Mouse (Mus musculus): ENCODE measurements around the gene Olfr1280. TPM values are rescaled to one million over a fixed set of nuclear protein-coding genes. Genes with fewer than 3 reads are reported as not detected.

Gene Olfr1280
- total and polyA plus RNA-seq, 3 experiments = 0.22 TPM; not detected in 2

- TF ChIP-seq POLR2AphosphoS5 (IDR thresholded peaks at IDR 0.05; ENCODE audit: insufficient replicate concordance, low read depth, low read length) = no peak
- TF ChIP-seq GATA2 (IDR thresholded peaks at IDR 0.05; ENCODE audit: borderline replicate concordance, low read depth, low read length) = no peak
- TF ChIP-seq GATA1 (IDR thresholded peaks at IDR 0.05; ENCODE audit: borderline replicate concordance, low read length) = no peak
- TF ChIP-seq CTCF (IDR thresholded peaks at IDR 0.05; ENCODE audit: low read depth, low read length) = no peak
- no peak for TF ChIP-seq TAL1 (conservative IDR thresholded peaks at IDR 0.05; ENCODE audit: low read depth, low read length)
- H3K4me3 ChIP-seq (ENCODE audit: low read depth, low read length) = no peak within 1 kb of the TSS
- H3K9me3 ChIP-seq (replicated peaks) = no peaks in the 10 kb centered on the region
- H3K36me3 ChIP-seq (replicated peaks) = no peaks in the 10 kb centered on the region
- ATAC-seq (ENCODE audit: extremely low read depth, insufficient number of reproducible peaks, low FRiP score, poor library complexity, severe bottlenecking) (no peak), DNase-seq (ENCODE audit: low spot score) (no peak)
- H3K27me3 ChIP-seq (ENCODE audit: insufficient read depth, low read length) = no peaks in the 10 kb centered on the region
- no peaks in the 10 kb centered on the region for H3K4me1 ChIP-seq (ENCODE audit: insufficient read depth, low read depth, low read length)
Observed at GRCm38 (mm10) chr2:111335976-111336375, 22.2 kb downstream of the Olfr1280 start, which contains the start of gene Olfr1282. Gene Olfr1282 (minus strand): TSS chr2:111336076.

DNA sequence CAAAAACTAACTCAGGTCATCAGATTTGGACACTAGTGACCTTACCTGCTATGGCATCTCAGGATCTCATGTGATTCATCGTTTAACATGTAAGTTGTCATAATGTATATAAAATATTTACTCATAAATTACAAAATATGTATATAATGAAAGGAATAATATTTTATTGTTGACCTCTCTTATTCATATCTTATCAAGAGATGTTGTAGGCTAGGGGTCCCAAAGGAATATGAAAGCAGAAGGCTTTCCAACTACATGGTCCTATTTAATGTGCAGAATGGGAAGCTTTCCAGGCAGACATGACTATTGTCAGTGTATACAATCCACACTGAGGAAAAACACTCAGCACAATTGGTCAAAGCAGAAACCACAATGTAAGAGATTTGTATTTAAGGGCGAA, 52.7 kb downstream of the Olfr1280 start, which contains the start of gene Olfr1283:
Gene Olfr1283 (plus strand): TSS at position 301 of the 400 bp plus-strand sequence.
- ATAC-seq (ENCODE audit: extremely low read depth, insufficient number of reproducible peaks, low FRiP score, poor library complexity, severe bottlenecking) (no peak), DNase-seq (ENCODE audit: low spot score) (no peak)
- Histone ChIP-seq H3K27me3 (ENCODE audit: insufficient read depth, low read length) (no peaks in the 10 kb centered on the region), H3K36me3 (replicated peaks) (no peaks in the 10 kb centered on the region), H3K4me1 (ENCODE audit: insufficient read depth, low read depth, low read length) (no peaks in the 10 kb centered on the region), H3K4me3 (ENCODE audit: low read depth, low read length) (no peak within 1 kb of the TSS), H3K9me3 (replicated peaks) (no peaks in the 10 kb centered on the region)
- TF ChIP-seq POLR2AphosphoS5 (IDR thresholded peaks at IDR 0.05; ENCODE audit: insufficient replicate concordance, low read depth, low read length) = no peak
- no peak for TF ChIP-seq CTCF (IDR thresholded peaks at IDR 0.05; ENCODE audit: low read depth, low read length)

DNA sequence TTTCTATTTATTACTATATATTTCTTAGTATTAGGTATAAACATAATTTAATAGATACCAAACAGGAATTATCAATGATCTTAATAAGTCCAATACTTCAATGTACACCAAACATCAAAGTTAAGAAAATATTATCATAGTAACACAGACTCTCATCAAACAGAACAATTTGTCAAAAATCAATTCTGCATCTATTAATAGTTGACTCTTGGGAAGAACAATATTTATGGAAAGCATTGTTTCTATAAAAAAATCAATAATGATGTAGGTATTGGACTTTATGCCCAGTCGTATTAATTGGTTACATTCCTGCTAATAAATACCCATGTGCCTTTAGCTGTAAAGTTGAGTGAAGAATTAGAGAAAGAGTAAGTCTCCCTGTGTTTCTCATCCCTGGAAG, 61.4 kb downstream of the Olfr1280 start, which contains the start of gene Olfr1284:
Gene Olfr1284 (plus strand): TSS at position 301 of the 400 bp plus-strand sequence.
- no peaks in the 10 kb centered on the region for H3K36me3 ChIP-seq (replicated peaks)
- no peak for DNase-seq (ENCODE audit: low spot score)
- H3K4me1 ChIP-seq (ENCODE audit: insufficient read depth, low read depth, low read length) = no peaks in the 10 kb centered on the region
- H3K4me3 ChIP-seq (ENCODE audit: low read depth, low read length) = no peak within 1 kb of the TSS
- TF ChIP-seq POLR2AphosphoS5 (IDR thresholded peaks at IDR 0.05; ENCODE audit: insufficient replicate concordance, low read depth, low read length) = no peak
- TF ChIP-seq GATA2 (IDR thresholded peaks at IDR 0.05; ENCODE audit: borderline replicate concordance, low read depth, low read length) = no peak
- TF ChIP-seq GATA1 (IDR thresholded peaks at IDR 0.05; ENCODE audit: borderline replicate concordance, low read length) = no peak
- TF ChIP-seq TAL1 (conservative IDR thresholded peaks at IDR 0.05; ENCODE audit: low read depth, low read length) = no peak
- no peak for TF ChIP-seq CTCF (IDR thresholded peaks at IDR 0.05; ENCODE audit: low read depth, low read length)
- H3K9me3 ChIP-seq (replicated peaks) = peaks cover 3% of the 10 kb centered on the region; the same call in 1 of the 2 replicates
- no peaks in the 10 kb centered on the region for H3K27me3 ChIP-seq (ENCODE audit: insufficient read depth, low read length)
- no peak for ATAC-seq (ENCODE audit: extremely low read depth, insufficient number of reproducible peaks, low FRiP score, poor library complexity, severe bottlenecking)

Other genes starting within 250 kb of the Olfr1280 start
- not detected in 2 replicates for gene Gm13941, start 208.0 kb upstream of the Olfr1280 start, total RNA-seq (2014; fragmentation: Nextera tagmentation)
- not detected in 2 replicates for gene Gm13941, start 208.0 kb upstream of the Olfr1280 start, total RNA-seq (2017)
- not detected in 2 replicates for gene Gm13941, start 208.0 kb upstream of the Olfr1280 start, polyA plus RNA-seq (2012)
- gene Gm15130, start 161.1 kb upstream of the Olfr1280 start, total RNA-seq (2014; fragmentation: Nextera tagmentation) = not detected in 2 replicates
- gene Gm15130, start 161.1 kb upstream of the Olfr1280 start, total RNA-seq (2017) = not detected in 2 replicates
- gene Gm15130, start 161.1 kb upstream of the Olfr1280 start, polyA plus RNA-seq (2012) = not detected in 2 replicates
- gene 4930430A15Rik, start 84.4 kb upstream of the Olfr1280 start, total RNA-seq (2014; fragmentation: Nextera tagmentation) = not detected in 2 replicates
- gene 4930430A15Rik, start 84.4 kb upstream of the Olfr1280 start, total RNA-seq (2017) = 0.05 TPM in 1 of 2 replicates, not detected in the other
- gene 4930430A15Rik, start 84.4 kb upstream of the Olfr1280 start, polyA plus RNA-seq (2012) = not detected in 2 replicates
- not detected in 2 replicates for gene Olfr1275, start 78.7 kb upstream of the Olfr1280 start, total RNA-seq (2014; fragmentation: Nextera tagmentation)
- gene Olfr1275, start 78.7 kb upstream of the Olfr1280 start, total RNA-seq (2017) = 0.11 and 0.23 TPM in 2 replicates
- not detected in 2 replicates for gene Olfr1275, start 78.7 kb upstream of the Olfr1280 start, polyA plus RNA-seq (2012)
- gene Olfr1276, start 59.5 kb upstream of the Olfr1280 start, total RNA-seq (2014; fragmentation: Nextera tagmentation) = not detected in 2 replicates
- under 0.01 and 0.11 TPM in 2 replicates for gene Olfr1276, start 59.5 kb upstream of the Olfr1280 start, total RNA-seq (2017)
- gene Olfr1276, start 59.5 kb upstream of the Olfr1280 start, polyA plus RNA-seq (2012) = not detected in 2 replicates
- not detected in 2 replicates for gene Olfr1277, start 39.9 kb upstream of the Olfr1280 start, total RNA-seq (2014; fragmentation: Nextera tagmentation)
- under 0.01 and 0.16 TPM in 2 replicates for gene Olfr1277, start 39.9 kb upstream of the Olfr1280 start, total RNA-seq (2017)
- gene Olfr1277, start 39.9 kb upstream of the Olfr1280 start, polyA plus RNA-seq (2012) = not detected in 2 replicates
- not detected in 2 replicates for gene Olfr1278, start 23.9 kb upstream of the Olfr1280 start, total RNA-seq (2014; fragmentation: Nextera tagmentation)
- gene Olfr1278, start 23.9 kb upstream of the Olfr1280 start, total RNA-seq (2017) = under 0.01 and 0.22 TPM in 2 replicates
- gene Olfr1278, start 23.9 kb upstream of the Olfr1280 start, polyA plus RNA-seq (2012) = not detected in 2 replicates
- not detected in 2 replicates for gene Olfr1279, start 13.4 kb upstream of the Olfr1280 start, total RNA-seq (2014; fragmentation: Nextera tagmentation)
- 0.16 TPM in 1 of 2 replicates, not detected in the other for gene Olfr1279, start 13.4 kb upstream of the Olfr1280 start, total RNA-seq (2017)
- gene Olfr1279, start 13.4 kb upstream of the Olfr1280 start, polyA plus RNA-seq (2012) = not detected in 2 replicates
- not detected in 2 replicates for gene Olfr1281, start 12.5 kb downstream of the Olfr1280 start, total RNA-seq (2014; fragmentation: Nextera tagmentation)
- 0.05 and 0.23 TPM in 2 replicates for gene Olfr1281, start 12.5 kb downstream of the Olfr1280 start, total RNA-seq (2017)
- not detected in 2 replicates for gene Olfr1281, start 12.5 kb downstream of the Olfr1280 start, polyA plus RNA-seq (2012)
- not detected in 2 replicates for gene Olfr1282, start 22.1 kb downstream of the Olfr1280 start, total RNA-seq (2014; fragmentation: Nextera tagmentation)
- gene Olfr1282, start 22.1 kb downstream of the Olfr1280 start, total RNA-seq (2017) = 0.12 TPM in 1 of 2 replicates, not detected in the other
- not detected in 2 replicates for gene Olfr1282, start 22.1 kb downstream of the Olfr1280 start, polyA plus RNA-seq (2012)
- not detected in 2 replicates for gene Olfr1283, start 52.8 kb downstream of the Olfr1280 start, total RNA-seq (2014; fragmentation: Nextera tagmentation)
- gene Olfr1283, start 52.8 kb downstream of the Olfr1280 start, total RNA-seq (2017) = 0.11 and 0.17 TPM in 2 replicates
- not detected in 2 replicates for gene Olfr1283, start 52.8 kb downstream of the Olfr1280 start, polyA plus RNA-seq (2012)
- gene Olfr1284, start 61.5 kb downstream of the Olfr1280 start, total RNA-seq (2014; fragmentation: Nextera tagmentation) = not detected in 2 replicates
- gene Olfr1284, start 61.5 kb downstream of the Olfr1280 start, total RNA-seq (2017) = not detected in 2 replicates
- gene Olfr1284, start 61.5 kb downstream of the Olfr1280 start, polyA plus RNA-seq (2012) = not detected in 2 replicates
- not detected in 2 replicates for gene Olfr1286, start 109.1 kb downstream of the Olfr1280 start, total RNA-seq (2014; fragmentation: Nextera tagmentation)
- 0.22 and 0.70 TPM in 2 replicates for gene Olfr1286, start 109.1 kb downstream of the Olfr1280 start, total RNA-seq (2017)
- gene Olfr1286, start 109.1 kb downstream of the Olfr1280 start, polyA plus RNA-seq (2012) = not detected in 2 replicates
- not detected in 2 replicates for gene Olfr1287, start 135.1 kb downstream of the Olfr1280 start, total RNA-seq (2014; fragmentation: Nextera tagmentation)
- 0.11 and 0.12 TPM in 2 replicates for gene Olfr1287, start 135.1 kb downstream of the Olfr1280 start, total RNA-seq (2017)
- not detected in 2 replicates for gene Olfr1287, start 135.1 kb downstream of the Olfr1280 start, polyA plus RNA-seq (2012)
- gene Olfr1288, start 160.1 kb downstream of the Olfr1280 start, total RNA-seq (2014; fragmentation: Nextera tagmentation) = not detected in 2 replicates
- gene Olfr1288, start 160.1 kb downstream of the Olfr1280 start, total RNA-seq (2017) = not detected in 2 replicates
- gene Olfr1288, start 160.1 kb downstream of the Olfr1280 start, polyA plus RNA-seq (2012) = not detected in 2 replicates
- gene Olfr1289, start 166.8 kb downstream of the Olfr1280 start, total RNA-seq (2014; fragmentation: Nextera tagmentation) = not detected in 2 replicates
- not detected in 2 replicates for gene Olfr1289, start 166.8 kb downstream of the Olfr1280 start, total RNA-seq (2017)
- gene Olfr1289, start 166.8 kb downstream of the Olfr1280 start, polyA plus RNA-seq (2012) = not detected in 2 replicates
- not detected in 2 replicates for gene Olfr1290, start 179.8 kb downstream of the Olfr1280 start, total RNA-seq (2014; fragmentation: Nextera tagmentation)
- gene Olfr1290, start 179.8 kb downstream of the Olfr1280 start, total RNA-seq (2017) = not detected in 2 replicates
- not detected in 2 replicates for gene Olfr1290, start 179.8 kb downstream of the Olfr1280 start, polyA plus RNA-seq (2012)
- gene Olfr1291-ps1, start 183.2 kb downstream of the Olfr1280 start, total RNA-seq (2014; fragmentation: Nextera tagmentation) = not detected in 2 replicates
- gene Olfr1291-ps1, start 183.2 kb downstream of the Olfr1280 start, total RNA-seq (2017) = 0.06 and 0.22 TPM in 2 replicates
- gene Olfr1291-ps1, start 183.2 kb downstream of the Olfr1280 start, polyA plus RNA-seq (2012) = not detected in 2 replicates
- not detected in 2 replicates for gene Olfr1293-ps, start 211.2 kb downstream of the Olfr1280 start, total RNA-seq (2014; fragmentation: Nextera tagmentation)
- gene Olfr1293-ps, start 211.2 kb downstream of the Olfr1280 start, total RNA-seq (2017) = 0.05 and 0.06 TPM in 2 replicates
- not detected in 2 replicates for gene Olfr1293-ps, start 211.2 kb downstream of the Olfr1280 start, polyA plus RNA-seq (2012)
- not detected in 2 replicates for gene Olfr1294, start 226.3 kb downstream of the Olfr1280 start, total RNA-seq (2014; fragmentation: Nextera tagmentation)
- gene Olfr1294, start 226.3 kb downstream of the Olfr1280 start, total RNA-seq (2017) = 0.23 TPM in 1 of 2 replicates, not detected in the other
- not detected in 2 replicates for gene Olfr1294, start 226.3 kb downstream of the Olfr1280 start, polyA plus RNA-seq (2012)